Mouse (Mus musculus) heart, postnatal 0 days (tissue): ENCODE results near the gene Dapk3.

ENCODE experiments used
- CTCF ChIP-seq: IDR thresholded peaks from 2 replicates; pipeline ENCODE4 v1.5.1; 2016; ENCODE audit warnings: antibody characterized with exemption, control low read depth, low read depth
- EP300 ChIP-seq: IDR thresholded peaks from 2 replicates; pipeline ENCODE4 v1.6.1; 2016; ENCODE audit warnings: antibody characterized with exemption, low read depth

- TF ChIP-seq CTCF (no peak), EP300 (no peak)
Observed at GRCm38 (mm10) chr10:81200141-81200540, 17.3 kb downstream of the Dapk3 start.
